Mouse (Mus musculus): ENCODE results near the gene Hras. TPM values are rescaled to one million over a fixed set of nuclear protein-coding genes. Genes with fewer than 3 reads are reported as not detected.
A peak's percentile ranks its signal among the peaks of the same experiment; 100 is the strongest.

The Hras gene
- polyA plus RNA-seq, 1 experiment from 2014 or later: 97.4 TPM

DNA sequence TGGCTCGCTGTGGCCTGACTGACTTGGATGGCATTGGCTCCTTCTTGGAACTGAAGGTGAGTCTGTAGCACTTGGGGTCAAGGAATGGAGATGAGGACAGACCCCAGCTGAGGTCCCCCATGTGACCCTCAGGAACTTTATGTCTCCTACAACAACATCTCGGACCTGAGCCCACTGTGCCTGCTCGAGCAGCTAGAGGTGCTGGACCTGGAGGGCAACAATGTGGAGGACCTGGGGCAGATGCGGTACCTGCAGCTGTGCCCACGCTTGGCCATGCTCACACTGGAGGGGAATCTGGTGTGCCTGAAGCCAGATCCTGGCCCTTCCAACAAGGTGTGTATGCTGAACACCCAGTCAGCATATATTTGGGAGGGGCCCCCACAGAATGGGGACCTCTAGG lies 11.7 kb upstream of the Hras start:
- Histone ChIP-seq H3K9ac (no peak overlapping the region), H3K4me3 (ENCODE audit: low read depth, low read length) (no peak overlapping the region), H3K4me2 (no peak overlapping the region), H3K27ac (ENCODE audit: low read depth) (no peak overlapping the region), H3K4me1 (ENCODE audit: insufficient read depth) (no peaks in the 10 kb centered on the region), H3K9me3 (ENCODE audit: low read depth, low read length) (no peaks in the 10 kb centered on the region), H3K36me3 (ENCODE audit: insufficient read depth) (no peaks in the 10 kb centered on the region), H3K27me3 (ENCODE audit: insufficient read depth, low read length) (no peaks in the 10 kb centered on the region)
- WGBS: 88% methylated on average over 5 of the region's 5 CpGs
- no peak for DNase-seq
- ATAC-seq (ENCODE audit: insufficient read depth): no peak
- TF ChIP-seq CTCF (IDR thresholded peaks at IDR 0.05; ENCODE audit: low read depth): no peak

DNA sequence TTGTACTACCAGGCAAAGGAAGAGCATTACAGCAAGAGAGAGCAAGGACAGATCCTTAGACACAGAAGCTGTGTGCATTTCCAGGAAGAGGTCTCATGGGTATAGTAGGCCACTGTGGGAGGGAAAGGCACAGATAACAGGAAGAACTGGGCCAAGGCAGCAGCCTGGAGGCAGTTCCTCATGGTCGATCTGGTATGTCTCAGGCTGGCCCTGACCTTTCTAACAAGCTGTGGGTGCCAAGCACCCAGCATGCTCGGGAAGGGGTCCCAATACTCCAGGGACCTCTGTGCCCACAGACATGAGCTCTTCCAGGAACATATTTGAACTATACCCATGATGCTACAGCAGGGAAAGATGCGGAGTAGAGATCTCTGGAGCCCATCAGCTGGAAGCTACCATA lies 10.7 kb upstream of the Hras start:
- H3K36me3 ChIP-seq (ENCODE audit: insufficient read depth): no peaks in the 10 kb centered on the region
- no peak for TF ChIP-seq CTCF (IDR thresholded peaks at IDR 0.05; ENCODE audit: low read depth)
- WGBS: 72% methylated on average over 3 of the region's 3 CpGs

GRCm38 (mm10) chr7:141198121-141198520 lies 4.3 kb upstream of the Hras start:
- Histone ChIP-seq H3K36me3 (ENCODE audit: insufficient read depth) (no peaks in the 10 kb centered on the region), H3K4me1 (ENCODE audit: insufficient read depth) (no peaks in the 10 kb centered on the region), H3K4me2 (no peak overlapping the region), H3K27me3 (ENCODE audit: insufficient read depth, low read length) (no peaks in the 10 kb centered on the region), H3K9me3 (ENCODE audit: low read depth, low read length) (no peaks in the 10 kb centered on the region), H3K27ac (ENCODE audit: low read depth) (no peak overlapping the region), H3K9ac (no peak overlapping the region), H3K4me3 (ENCODE audit: low read depth, low read length) (no peak overlapping the region)
- 89% methylated on average over 4 of the region's 4 CpGs for WGBS
- ATAC-seq (ENCODE audit: insufficient read depth) (no peak), DNase-seq (no peak)
- TF ChIP-seq CTCF (IDR thresholded peaks at IDR 0.05; ENCODE audit: low read depth): no peak

More for the DNA sequence above, 10.7 kb upstream of the Hras start:
- ATAC-seq (ENCODE audit: insufficient read depth) (no peak), DNase-seq (no peak)
- no peak overlapping the region for H3K9ac ChIP-seq
- no peaks in the 10 kb centered on the region for H3K4me1 ChIP-seq (ENCODE audit: insufficient read depth)
- no peaks in the 10 kb centered on the region for H3K9me3 ChIP-seq (ENCODE audit: low read depth, low read length)
- no peak overlapping the region for H3K4me2 ChIP-seq
- H3K27me3 ChIP-seq (ENCODE audit: insufficient read depth, low read length): no peaks in the 10 kb centered on the region
- H3K27ac ChIP-seq (ENCODE audit: low read depth): no peak overlapping the region
- H3K4me3 ChIP-seq (ENCODE audit: low read depth, low read length): no peak overlapping the region

- Histone ChIP-seq H3K27ac (ENCODE audit: low read depth) (no peak overlapping the region), H3K36me3 (ENCODE audit: insufficient read depth) (peaks cover 8% of the 10 kb centered on the region), H3K4me3 (ENCODE audit: low read depth, low read length) (no peak overlapping the region), H3K9ac (no peak overlapping the region), H3K4me1 (ENCODE audit: insufficient read depth) (peaks cover 10% of the 10 kb centered on the region), H3K27me3 (ENCODE audit: insufficient read depth, low read length) (no peaks in the 10 kb centered on the region), H3K9me3 (ENCODE audit: low read depth, low read length) (no peaks in the 10 kb centered on the region), H3K4me2 (no peak overlapping the region)
- no peak for ATAC-seq (ENCODE audit: insufficient read depth)
- no peak for TF ChIP-seq CTCF (IDR thresholded peaks at IDR 0.05; ENCODE audit: low read depth)
- DNase-seq: no peak
- WGBS: 91% methylated on average over 8 of the region's 8 CpGs
These were observed 2.9 kb upstream of the Hras start for GRCm38 (mm10) chr7:141196619-141197282.

DNA sequence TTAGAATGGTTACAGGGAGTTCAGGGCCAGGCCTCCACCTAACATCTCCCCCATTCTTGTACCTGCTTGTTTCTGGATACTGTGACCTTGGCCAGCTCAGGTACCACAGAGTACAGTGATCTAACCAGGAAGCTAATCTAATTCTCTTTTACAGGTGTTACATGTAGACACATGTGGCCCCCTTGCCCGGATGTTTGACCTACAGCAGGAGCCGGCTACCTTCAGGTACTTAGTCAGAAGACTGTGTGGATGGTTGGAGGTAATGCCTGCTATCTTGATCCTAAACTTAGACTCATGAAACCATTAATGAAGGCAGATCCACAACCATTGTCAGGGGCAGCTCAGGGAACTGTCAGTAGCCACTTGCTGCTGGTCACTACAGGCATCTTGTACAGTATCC lies 1.9 kb upstream of the Hras start:
- H3K4me3 ChIP-seq (ENCODE audit: low read depth, low read length): no peak overlapping the region
- DNase-seq: no peak
- no peak for TF ChIP-seq CTCF (IDR thresholded peaks at IDR 0.05; ENCODE audit: low read depth)
- H3K36me3 ChIP-seq (ENCODE audit: insufficient read depth): peaks cover 18% of the 10 kb centered on the region
- H3K27me3 ChIP-seq (ENCODE audit: insufficient read depth, low read length): no peaks in the 10 kb centered on the region
- H3K4me1 ChIP-seq (ENCODE audit: insufficient read depth): peaks cover 10% of the 10 kb centered on the region
- no peak overlapping the region for H3K9ac ChIP-seq
- no peak overlapping the region for H3K4me2 ChIP-seq
- H3K27ac ChIP-seq (ENCODE audit: low read depth): no peak overlapping the region
- no peaks in the 10 kb centered on the region for H3K9me3 ChIP-seq (ENCODE audit: low read depth, low read length)
- WGBS: 90% methylated on average over 2 of the region's 2 CpGs
- no peak for ATAC-seq (ENCODE audit: insufficient read depth)

DNA sequence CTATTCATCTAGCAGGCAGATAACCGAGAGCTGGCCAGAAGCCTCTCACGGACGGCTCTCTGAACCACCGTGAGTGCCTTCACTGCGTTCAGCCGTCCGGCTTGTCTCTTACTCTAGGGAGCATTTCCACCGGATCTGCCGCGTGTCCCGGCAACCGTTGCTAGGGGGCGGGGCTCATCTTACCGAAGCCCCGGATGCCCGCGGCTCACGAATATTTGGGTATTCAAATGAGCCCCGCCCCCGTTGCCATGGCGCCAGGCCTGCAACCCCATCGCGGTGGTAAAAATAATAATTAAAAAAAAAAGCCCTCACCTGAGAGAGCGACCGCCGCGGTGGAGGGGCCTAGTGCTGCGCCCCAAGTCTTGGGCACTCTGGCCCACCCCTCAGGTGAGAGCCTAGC lies 1.0 kb upstream of the Hras start:
- peak overlapping the region; percentile 94 for H3K4me3 ChIP-seq (ENCODE audit: low read depth, low read length)
- WGBS: 1% methylated on average over 28 of the region's 28 CpGs
- H3K27me3 ChIP-seq (ENCODE audit: insufficient read depth, low read length): no peaks in the 10 kb centered on the region
- H3K9ac ChIP-seq: peak overlapping the region; percentile 40
- no peak for TF ChIP-seq CTCF (IDR thresholded peaks at IDR 0.05; ENCODE audit: low read depth)
- ATAC-seq (ENCODE audit: insufficient read depth): peak; percentile 46
- no peaks in the 10 kb centered on the region for H3K9me3 ChIP-seq (ENCODE audit: low read depth, low read length)
- peaks cover 10% of the 10 kb centered on the region for H3K4me1 ChIP-seq (ENCODE audit: insufficient read depth)
- peak overlapping the region; percentile 81 for H3K27ac ChIP-seq (ENCODE audit: low read depth)
- H3K4me2 ChIP-seq: peak overlapping the region; percentile 99
- peak; percentile 96 for DNase-seq
- peaks cover 27% of the 10 kb centered on the region for H3K36me3 ChIP-seq (ENCODE audit: insufficient read depth)

GRCm38 (mm10) chr7:141194409-141194808 lies 604 bp upstream of the Hras start:
- H3K27ac ChIP-seq (ENCODE audit: low read depth): peak overlapping the region; percentile 81
- no peak for DNase-seq
- peak overlapping the region; percentile 99 for H3K4me2 ChIP-seq
- TF ChIP-seq CTCF (IDR thresholded peaks at IDR 0.05; ENCODE audit: low read depth): no peak
- peak overlapping the region; percentile 40 for H3K9ac ChIP-seq
- peaks cover 31% of the 10 kb centered on the region for H3K36me3 ChIP-seq (ENCODE audit: insufficient read depth)
- WGBS: under 1% methylated on average over 23 of the region's 23 CpGs
- H3K9me3 ChIP-seq (ENCODE audit: low read depth, low read length): no peaks in the 10 kb centered on the region
- no peak for ATAC-seq (ENCODE audit: insufficient read depth)
- peaks cover 10% of the 10 kb centered on the region for H3K4me1 ChIP-seq (ENCODE audit: insufficient read depth)
- H3K27me3 ChIP-seq (ENCODE audit: insufficient read depth, low read length): no peaks in the 10 kb centered on the region
- H3K4me3 ChIP-seq (ENCODE audit: low read depth, low read length): peak overlapping the region; percentile 94

Data from lung, embryonic 14.5 days (tissue).